Mouse (Mus musculus): ENCODE data around the gene Rbm20. TPM values are rescaled to one million over a fixed set of nuclear protein-coding genes. Genes with fewer than 3 reads are reported as not detected.

Gene Rbm20
- polyA plus RNA-seq, 1 experiment from 2014 or later: 3.6 TPM

- 55% methylated on average over 22 of the region's 22 CpGs for WGBS
- Histone ChIP-seq H3K4me3 (ENCODE audit: low read length) (no peak overlapping the region), H3K27ac (ENCODE audit: low read depth, low read length) (no peak overlapping the region), H3K4me2 (replicated peaks; ENCODE audit: low read depth, low read length) (no peak overlapping the region), H3K27me3 (ENCODE audit: control insufficient read depth, insufficient read depth, low read length) (no peaks in the 10 kb centered on the region), H3K4me1 (ENCODE audit: control insufficient read depth, insufficient read depth, low read length) (peaks cover 8% of the 10 kb centered on the region), H3K9ac (ENCODE audit: low read depth, low read length) (no peak overlapping the region), H3K9me3 (ENCODE audit: control insufficient read depth, low read length) (peaks cover 7% of the 10 kb centered on the region; the same call in 1 of the 2 replicates), H3K36me3 (ENCODE audit: control insufficient read depth, insufficient read depth, low read length) (no peaks in the 10 kb centered on the region)
- ATAC-seq (ENCODE audit: low FRiP score, low TSS enrichment): no peak
Measured at GRCm38 (mm10) chr19:53751420-53752185, 74.5 kb downstream of the Rbm20 start.

- Histone ChIP-seq H3K9me3 (ENCODE audit: control insufficient read depth, low read length) (peaks cover 7% of the 10 kb centered on the region; the same call in 1 of the 2 replicates), H3K36me3 (ENCODE audit: control insufficient read depth, insufficient read depth, low read length) (no peaks in the 10 kb centered on the region), H3K27me3 (ENCODE audit: control insufficient read depth, insufficient read depth, low read length) (no peaks in the 10 kb centered on the region), H3K27ac (ENCODE audit: low read depth, low read length) (no peak overlapping the region), H3K4me3 (ENCODE audit: low read length) (no peak overlapping the region), H3K9ac (ENCODE audit: low read depth, low read length) (no peak overlapping the region), H3K4me2 (replicated peaks; ENCODE audit: low read depth, low read length) (no peak overlapping the region), H3K4me1 (ENCODE audit: control insufficient read depth, insufficient read depth, low read length) (peaks cover 8% of the 10 kb centered on the region)
- ATAC-seq (ENCODE audit: low FRiP score, low TSS enrichment): no peak
- WGBS: 63% methylated on average over 7 of the region's 7 CpGs
Measured at GRCm38 (mm10) chr19:53752993-53753392, 75.9 kb downstream of the Rbm20 start.

DNA sequence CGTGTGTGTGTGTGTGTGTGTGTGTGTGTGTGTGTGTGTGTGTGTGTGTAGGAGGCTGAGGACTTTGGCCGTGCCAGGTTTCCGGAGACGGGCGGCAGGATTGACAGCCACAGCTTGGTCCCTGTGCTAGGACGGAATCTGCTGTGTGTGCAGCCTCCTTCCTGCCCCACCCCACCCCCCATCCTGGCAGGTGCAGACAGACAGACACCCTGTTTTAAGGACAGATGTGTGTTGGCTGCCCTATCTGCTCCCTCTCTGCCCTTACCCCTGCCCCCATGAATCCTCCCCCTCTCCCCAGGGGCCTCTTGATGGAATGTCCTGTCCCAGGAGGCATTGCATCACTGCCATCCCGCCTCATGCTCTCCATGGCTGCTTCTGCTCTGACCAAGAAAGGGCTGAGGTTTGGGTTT lies 77.3 kb downstream of the Rbm20 start:
- peak; percentile 77 for ATAC-seq (ENCODE audit: low FRiP score, low TSS enrichment)
- no peak overlapping the region for H3K27ac ChIP-seq (ENCODE audit: low read depth, low read length)
- H3K9ac ChIP-seq (ENCODE audit: low read depth, low read length): 0 out of 2 replicates have a peak overlapping the region, but pooled peaks have one; percentile 4
- peaks cover 8% of the 10 kb centered on the region for H3K4me1 ChIP-seq (ENCODE audit: control insufficient read depth, insufficient read depth, low read length)
- WGBS: 24% methylated on average over 7 of the region's 7 CpGs
- no peak overlapping the region for H3K4me2 ChIP-seq (replicated peaks; ENCODE audit: low read depth, low read length)
- H3K9me3 ChIP-seq (ENCODE audit: control insufficient read depth, low read length): peaks cover 5% of the 10 kb centered on the region; the same call in 1 of the 2 replicates
- H3K27me3 ChIP-seq (ENCODE audit: control insufficient read depth, insufficient read depth, low read length): no peaks in the 10 kb centered on the region
- no peaks in the 10 kb centered on the region for H3K36me3 ChIP-seq (ENCODE audit: control insufficient read depth, insufficient read depth, low read length)
- no peak overlapping the region for H3K4me3 ChIP-seq (ENCODE audit: low read length)

DNA sequence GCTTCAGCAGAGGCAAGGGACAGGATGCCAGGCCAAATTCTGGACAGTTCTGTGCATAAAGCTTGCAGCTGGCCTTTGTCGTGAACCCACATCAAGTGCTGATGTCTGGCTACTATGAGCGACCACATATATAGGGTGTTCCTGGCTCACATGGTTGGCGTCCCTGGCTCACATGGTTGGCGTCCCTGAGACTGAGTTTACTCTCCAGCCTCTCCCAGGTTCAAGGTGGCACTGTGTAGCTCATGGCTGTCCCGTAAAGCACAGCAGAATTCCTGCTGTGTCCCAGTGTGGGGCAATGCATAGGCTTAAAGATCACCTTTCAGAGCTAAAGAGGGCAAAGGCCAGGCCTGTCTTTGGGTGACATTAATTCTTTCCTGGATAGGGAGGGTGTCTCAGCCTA lies 78.2 kb downstream of the Rbm20 start:
- no peak overlapping the region for H3K27ac ChIP-seq (ENCODE audit: low read depth, low read length)
- WGBS: 64% methylated on average over 5 of the region's 5 CpGs
- no peaks in the 10 kb centered on the region for H3K27me3 ChIP-seq (ENCODE audit: control insufficient read depth, insufficient read depth, low read length)
- peaks cover 8% of the 10 kb centered on the region for H3K4me1 ChIP-seq (ENCODE audit: control insufficient read depth, insufficient read depth, low read length)
- no peak overlapping the region for H3K4me2 ChIP-seq (replicated peaks; ENCODE audit: low read depth, low read length)
- no peak overlapping the region for H3K4me3 ChIP-seq (ENCODE audit: low read length)
- ATAC-seq (ENCODE audit: low FRiP score, low TSS enrichment): no peak
- no peak overlapping the region for H3K9ac ChIP-seq (ENCODE audit: low read depth, low read length)
- peaks cover 5% of the 10 kb centered on the region; the same call in 1 of the 2 replicates for H3K9me3 ChIP-seq (ENCODE audit: control insufficient read depth, low read length)
- no peaks in the 10 kb centered on the region for H3K36me3 ChIP-seq (ENCODE audit: control insufficient read depth, insufficient read depth, low read length)

GRCm38 (mm10) chr19:53757432-53758109 lies 80.5 kb downstream of the Rbm20 start:
- 87% methylated on average over 17 of the region's 17 CpGs for WGBS
- Histone ChIP-seq H3K36me3 (ENCODE audit: control insufficient read depth, insufficient read depth, low read length) (no peaks in the 10 kb centered on the region), H3K4me3 (ENCODE audit: low read length) (no peak overlapping the region), H3K4me2 (replicated peaks; ENCODE audit: low read depth, low read length) (no peak overlapping the region), H3K9me3 (ENCODE audit: control insufficient read depth, low read length) (peaks cover 5% of the 10 kb centered on the region; the same call in 1 of the 2 replicates), H3K9ac (ENCODE audit: low read depth, low read length) (no peak overlapping the region), H3K27ac (ENCODE audit: low read depth, low read length) (no peak overlapping the region), H3K27me3 (ENCODE audit: control insufficient read depth, insufficient read depth, low read length) (no peaks in the 10 kb centered on the region), H3K4me1 (ENCODE audit: control insufficient read depth, insufficient read depth, low read length) (peaks cover 8% of the 10 kb centered on the region)
- ATAC-seq (ENCODE audit: low FRiP score, low TSS enrichment): no peak

DNA sequence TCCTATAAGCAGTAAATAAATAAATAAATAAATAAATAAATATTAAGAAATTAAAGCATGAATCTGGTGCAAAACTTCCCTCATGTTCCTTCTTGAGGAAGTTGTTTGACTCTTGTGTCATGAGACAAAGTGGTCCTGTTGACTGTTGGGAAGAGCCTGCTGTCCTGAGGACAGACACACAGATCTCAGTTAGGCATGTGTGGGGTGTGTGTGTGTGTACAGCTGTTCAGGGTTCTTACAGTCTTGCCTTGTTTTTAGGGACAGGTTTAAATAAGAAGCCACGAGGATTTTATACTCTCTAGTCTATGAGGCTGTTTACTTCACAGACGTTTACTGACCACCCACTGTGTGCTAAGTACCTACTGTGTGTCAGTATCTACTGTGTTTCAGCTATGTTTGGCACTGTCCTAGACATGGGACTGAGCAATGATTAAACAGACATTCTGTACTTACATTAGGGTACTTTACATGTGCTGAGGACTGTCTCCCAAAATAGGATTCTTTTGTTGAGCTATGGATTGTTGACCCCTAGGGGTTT lies 81.8 kb downstream of the Rbm20 start:
- Histone ChIP-seq H3K27me3 (ENCODE audit: control insufficient read depth, insufficient read depth, low read length) (no peaks in the 10 kb centered on the region), H3K9ac (ENCODE audit: low read depth, low read length) (no peak overlapping the region), H3K4me3 (ENCODE audit: low read length) (no peak overlapping the region), H3K9me3 (ENCODE audit: control insufficient read depth, low read length) (peaks cover 5% of the 10 kb centered on the region; the same call in 1 of the 2 replicates), H3K4me2 (replicated peaks; ENCODE audit: low read depth, low read length) (no peak overlapping the region), H3K36me3 (ENCODE audit: control insufficient read depth, insufficient read depth, low read length) (no peaks in the 10 kb centered on the region), H3K4me1 (ENCODE audit: control insufficient read depth, insufficient read depth, low read length) (peaks cover 8% of the 10 kb centered on the region), H3K27ac (ENCODE audit: low read depth, low read length) (no peak overlapping the region)
- 75% methylated on average over 2 of the region's 2 CpGs for WGBS
- ATAC-seq (ENCODE audit: low FRiP score, low TSS enrichment): no peak

DNA sequence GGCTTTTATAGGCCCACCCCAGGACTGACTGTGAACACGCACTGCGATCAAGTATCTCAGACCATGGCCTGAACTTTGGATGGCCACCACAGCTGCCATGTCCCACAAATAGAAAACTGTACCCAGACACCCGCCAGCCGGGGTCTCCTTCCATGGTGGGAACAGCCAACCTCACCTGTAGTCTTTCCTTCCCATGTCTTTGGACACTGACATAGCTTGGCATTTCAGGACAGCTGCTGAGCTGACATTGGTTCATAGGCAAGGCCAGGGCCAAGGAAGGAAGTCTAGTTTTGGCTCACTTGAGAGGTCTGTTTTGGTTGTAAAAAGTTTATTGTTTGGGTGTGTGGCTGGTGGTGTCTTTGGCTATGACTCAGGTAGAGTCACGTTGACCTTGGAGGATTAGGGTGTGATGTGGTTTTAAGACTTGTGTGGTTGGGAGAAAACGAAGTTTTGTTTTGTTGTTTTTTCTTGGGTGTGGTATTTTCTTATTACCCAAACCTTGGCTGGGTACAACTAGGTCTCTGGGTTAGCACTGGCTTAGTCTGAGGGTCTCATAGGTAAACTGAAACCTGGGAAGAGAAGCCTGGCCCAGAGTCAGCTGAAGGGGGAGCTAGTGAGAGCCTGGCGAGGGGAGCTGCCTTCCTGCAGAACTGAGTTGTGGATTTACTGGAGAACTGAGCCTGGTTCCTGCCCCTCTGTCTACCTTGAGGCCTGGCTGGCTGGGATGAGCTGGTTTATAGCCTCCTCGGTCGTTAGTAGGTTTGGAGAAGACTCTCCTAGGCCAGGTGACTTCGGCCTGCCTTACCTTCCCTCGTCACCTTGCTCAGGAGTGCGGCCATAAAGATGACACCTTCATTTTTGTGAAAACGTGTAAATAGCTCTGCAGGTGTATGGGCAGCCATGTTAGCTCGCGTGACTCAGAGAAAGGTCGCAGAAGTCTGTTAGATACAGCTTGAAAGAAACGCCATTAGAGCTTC lies 83.3 kb downstream of the Rbm20 start:
- Histone ChIP-seq H3K4me2 (replicated peaks; ENCODE audit: low read depth, low read length) (no peak overlapping the region), H3K27me3 (ENCODE audit: control insufficient read depth, insufficient read depth, low read length) (no peaks in the 10 kb centered on the region), H3K9ac (ENCODE audit: low read depth, low read length) (no peak overlapping the region), H3K9me3 (ENCODE audit: control insufficient read depth, low read length) (peaks cover 5% of the 10 kb centered on the region; the same call in 1 of the 2 replicates), H3K36me3 (ENCODE audit: control insufficient read depth, insufficient read depth, low read length) (no peaks in the 10 kb centered on the region), H3K27ac (ENCODE audit: low read depth, low read length) (no peak overlapping the region), H3K4me3 (ENCODE audit: low read length) (no peak overlapping the region), H3K4me1 (ENCODE audit: control insufficient read depth, insufficient read depth, low read length) (no peaks in the 10 kb centered on the region)
- ATAC-seq (ENCODE audit: low FRiP score, low TSS enrichment): no peak
- WGBS: 81% methylated on average over 17 of the region's 17 CpGs

DNA sequence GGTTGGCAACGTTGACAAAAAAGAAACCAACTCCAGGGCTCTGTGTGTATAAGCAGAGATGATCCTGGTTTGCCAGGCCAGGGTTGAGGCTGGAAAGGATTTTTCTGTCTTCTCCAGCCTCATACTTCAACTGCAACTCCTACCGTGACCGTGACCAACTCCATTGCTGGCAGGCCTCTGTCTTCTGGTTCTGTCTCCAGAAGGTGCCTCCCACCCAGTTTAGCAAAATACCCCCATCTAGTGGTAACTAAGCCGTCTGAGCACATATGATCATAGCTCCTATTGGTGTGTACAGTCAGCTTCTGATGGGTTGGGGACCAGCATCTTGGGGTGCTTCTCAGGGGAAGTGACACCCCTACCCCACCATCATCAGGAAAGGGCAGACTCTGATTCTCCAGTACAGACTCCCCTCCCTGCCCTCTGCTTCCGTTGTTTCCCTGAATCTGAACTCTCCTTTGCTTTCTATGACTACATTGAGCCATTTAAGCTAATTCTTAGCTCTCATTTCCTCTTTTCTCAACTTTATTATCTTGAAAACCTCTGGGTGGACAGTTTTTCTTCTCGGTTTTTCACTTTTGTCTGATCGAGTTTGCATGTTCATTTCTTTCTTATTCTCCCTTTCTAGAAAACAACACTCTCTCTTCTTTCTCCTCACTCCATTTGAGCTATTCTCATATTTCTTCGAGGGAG lies 85.8 kb downstream of the Rbm20 start:
- no peaks in the 10 kb centered on the region for H3K36me3 ChIP-seq (ENCODE audit: control insufficient read depth, insufficient read depth, low read length)
- no peak overlapping the region for H3K4me2 ChIP-seq (replicated peaks; ENCODE audit: low read depth, low read length)
- H3K4me1 ChIP-seq (ENCODE audit: control insufficient read depth, insufficient read depth, low read length): no peaks in the 10 kb centered on the region
- H3K27ac ChIP-seq (ENCODE audit: low read depth, low read length): no peak overlapping the region
- H3K27me3 ChIP-seq (ENCODE audit: control insufficient read depth, insufficient read depth, low read length): no peaks in the 10 kb centered on the region
- H3K4me3 ChIP-seq (ENCODE audit: low read length): no peak overlapping the region
- peaks cover 4% of the 10 kb centered on the region; the same call in 1 of the 2 replicates for H3K9me3 ChIP-seq (ENCODE audit: control insufficient read depth, low read length)
- WGBS: 63% methylated on average over 8 of the region's 8 CpGs
- peak; percentile 77 for ATAC-seq (ENCODE audit: low FRiP score, low TSS enrichment)
- no peak overlapping the region for H3K9ac ChIP-seq (ENCODE audit: low read depth, low read length)

Measured in kidney, embryonic 14.5 days (tissue).